Mouse (Mus musculus) macrophage (primary cell): ENCODE results near the gene Sox12. TPM values are rescaled to one million over a fixed set of nuclear protein-coding genes. Genes with fewer than 3 reads are reported as not detected.
A peak's percentile ranks its signal among the peaks of the same experiment; 100 is the strongest.

ENCODE experiments used
- H3K27ac ChIP-seq: fragments of 350-480 bp; formaldehyde crosslinking; 2 replicates; pipeline ENCODE4 v1.9.0; 2021
- H3K36me3 ChIP-seq: fragments of 350-480 bp; formaldehyde crosslinking; 2 replicates; pipeline ENCODE4 v1.9.0; 2021; ENCODE audit errors: inconsistent target
- H3K4me3 ChIP-seq: fragments of 350-480 bp; formaldehyde crosslinking; 2 replicates; pipeline ENCODE4 v1.9.0; 2021; ENCODE audit errors: inconsistent target
- H3K79me2 ChIP-seq: fragments of 350-480 bp; formaldehyde crosslinking; 2 replicates; pipeline ENCODE4 v1.9.0; 2021; ENCODE audit errors: inconsistent target
- WGBS: methylation state at CpG from one replicate; pipeline ENCODE4 v1.1.7; 2026; ENCODE audit warnings: inconsistent platforms; ENCODE audit not compliant: missing documents; 5-methylcytosine and 5-hydroxymethylcytosine counted together
- polyA plus RNA-seq: library from polyadenylated mRNA; stranded (reverse); fragments of 250-400 nt; gene quantifications from 3 replicates; pipeline ENCODE4 v1.2.4, GENCODE M21; 2018; ENCODE audit warnings: inconsistent platforms

The Sox12 gene
- polyA plus RNA-seq, 1 experiment from 2014 or later: 0.11 TPM

DNA sequence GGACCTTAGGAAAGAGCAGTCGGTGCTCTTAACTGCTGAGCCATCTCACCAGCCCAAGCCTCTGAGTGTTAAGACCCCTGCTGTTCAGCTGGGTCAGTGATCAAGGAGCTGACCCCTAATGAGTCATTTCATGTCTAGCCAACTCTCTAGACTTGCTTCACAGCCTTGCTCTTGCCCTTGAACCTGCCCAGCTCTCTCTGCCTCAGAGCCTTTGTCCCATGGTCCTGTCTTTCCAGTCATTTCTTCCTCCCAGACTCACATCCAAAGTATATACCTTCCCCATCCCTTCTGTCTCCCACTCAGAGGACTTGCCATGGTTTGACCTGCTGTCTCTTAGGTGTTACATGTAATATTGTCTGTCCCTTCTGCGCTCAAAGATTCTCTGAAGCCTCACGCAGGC lies 40.6 kb downstream of the Sox12 start:
- Histone ChIP-seq H3K4me3 (no peak overlapping the region), H3K36me3 (no peaks in the 10 kb centered on the region), H3K79me2 (no peaks in the 10 kb centered on the region), H3K27ac (no peak overlapping the region)
- 90% methylated on average over 3 of the region's 3 CpGs for WGBS

DNA sequence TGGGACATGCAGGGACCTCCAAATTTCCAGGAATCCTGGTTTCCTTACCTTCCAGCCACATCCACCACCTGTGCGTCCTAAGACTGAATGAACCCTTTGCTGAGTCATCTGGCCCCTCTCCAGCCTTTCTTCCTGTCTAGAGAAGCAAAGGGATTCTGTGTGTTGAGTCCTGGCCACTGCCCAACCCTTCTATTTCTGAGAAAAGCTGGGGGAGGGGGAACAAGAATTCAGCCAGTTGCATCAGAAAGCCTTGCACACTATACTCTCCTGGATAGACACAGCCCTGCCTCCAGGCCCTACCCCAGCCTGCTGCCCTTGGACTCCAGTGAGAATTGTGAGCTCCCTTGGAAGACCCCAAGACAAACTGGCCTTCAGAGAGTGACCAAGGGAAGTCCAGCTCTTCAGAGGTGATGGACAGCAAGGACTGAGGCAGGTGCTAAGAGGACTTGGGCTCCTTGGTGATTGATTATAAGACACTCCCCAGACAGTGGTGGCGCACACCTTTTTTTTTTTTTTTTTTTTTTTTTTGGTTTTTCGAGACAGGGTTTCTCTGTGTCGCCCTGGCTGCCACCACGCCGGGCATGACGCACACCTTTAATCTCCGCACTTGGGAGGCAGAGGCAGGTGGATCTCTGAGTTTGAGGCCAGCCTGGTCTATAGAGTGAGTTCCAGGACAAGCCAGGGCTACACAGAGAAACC lies 47.9 kb downstream of the Sox12 start:
- 88% methylated on average over 4 of the region's 8 CpGs for WGBS
- no peak overlapping the region for H3K27ac ChIP-seq
- H3K4me3 ChIP-seq: no peak overlapping the region
- no peaks in the 10 kb centered on the region for H3K79me2 ChIP-seq
- no peaks in the 10 kb centered on the region for H3K36me3 ChIP-seq

DNA sequence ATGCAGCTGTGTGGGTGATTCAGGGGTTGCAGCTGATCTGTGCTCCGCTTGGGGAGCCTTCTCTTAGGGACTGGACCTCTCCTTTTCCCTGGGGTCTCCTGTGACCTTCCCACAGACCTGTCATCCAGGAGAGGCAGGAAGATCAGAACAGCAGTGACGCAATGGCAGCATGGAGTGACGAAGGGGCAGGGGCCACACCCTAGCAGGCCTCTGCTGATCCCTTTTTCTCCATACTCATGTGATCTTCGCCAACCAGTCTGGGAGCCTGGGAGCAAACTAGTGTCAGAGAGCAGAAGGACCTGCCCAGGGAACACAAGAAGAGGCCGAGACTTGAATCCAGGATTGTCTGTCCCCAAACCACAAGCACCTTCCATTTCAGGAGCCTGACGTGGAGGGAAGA lies 48.7 kb downstream of the Sox12 start:
- Histone ChIP-seq H3K79me2 (no peaks in the 10 kb centered on the region), H3K27ac (no peak overlapping the region), H3K4me3 (no peak overlapping the region), H3K36me3 (no peaks in the 10 kb centered on the region)
- WGBS: 79% methylated on average over 6 of the region's 6 CpGs

DNA sequence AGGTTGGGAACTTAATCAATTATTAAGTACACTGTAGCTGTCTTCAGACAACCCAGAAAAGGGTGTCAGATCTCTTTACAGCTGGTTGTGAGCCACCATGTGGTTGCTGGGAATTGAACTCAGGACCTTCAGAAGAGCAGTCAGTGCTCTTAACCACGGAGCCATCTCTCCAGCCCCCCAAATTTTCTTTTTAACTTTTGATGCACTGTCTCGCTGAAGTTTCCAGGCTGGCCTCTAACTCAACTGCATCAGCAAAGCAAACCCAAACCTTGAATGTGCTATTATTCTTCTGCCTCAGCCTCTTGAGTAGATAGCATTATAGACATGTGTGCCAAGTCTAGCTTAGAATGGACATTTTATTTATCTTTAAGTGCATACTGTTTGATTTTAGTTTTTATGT lies 50.1 kb downstream of the Sox12 start:
- Histone ChIP-seq H3K36me3 (no peaks in the 10 kb centered on the region), H3K27ac (no peak overlapping the region), H3K79me2 (no peaks in the 10 kb centered on the region), H3K4me3 (no peak overlapping the region)
- 84% methylated on average over 2 of the region's 2 CpGs for WGBS

DNA sequence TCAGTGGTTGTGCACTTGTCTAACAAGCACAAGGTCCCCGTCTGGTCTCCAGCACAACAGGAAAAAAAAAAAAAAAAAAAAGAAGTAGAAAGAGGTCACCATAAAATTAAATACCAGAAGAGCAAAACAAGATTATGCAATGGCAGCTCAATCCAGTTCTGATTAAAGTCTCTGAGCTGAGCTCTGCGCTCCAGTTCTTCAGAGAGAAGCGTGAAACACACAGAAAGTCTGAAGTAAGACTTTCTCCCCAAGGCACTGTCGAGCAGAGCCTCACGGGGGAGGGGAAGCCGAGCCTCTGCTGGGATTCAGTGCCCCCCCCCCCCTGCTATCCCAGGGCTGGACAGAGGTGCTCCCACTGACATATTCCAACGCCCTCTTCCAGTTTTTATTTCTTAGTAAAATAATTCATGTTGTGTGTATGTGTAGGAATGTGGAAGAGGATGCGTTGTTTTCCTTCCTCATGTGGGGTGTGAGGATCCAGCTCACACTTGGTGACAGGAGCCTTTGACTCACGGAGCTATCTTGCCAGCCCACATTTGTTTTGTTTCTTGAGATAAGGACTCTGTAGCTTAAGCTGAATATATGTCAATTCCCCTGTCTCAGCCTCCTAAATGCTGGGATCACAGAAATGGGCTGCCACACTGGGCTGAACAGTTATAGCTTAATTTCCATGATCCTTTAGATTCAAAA lies 50.9 kb downstream of the Sox12 start:
- no peak overlapping the region for H3K27ac ChIP-seq
- no peak overlapping the region for H3K4me3 ChIP-seq
- H3K36me3 ChIP-seq: no peaks in the 10 kb centered on the region
- WGBS: 48% methylated on average over 9 of the region's 9 CpGs
- H3K79me2 ChIP-seq: no peaks in the 10 kb centered on the region

DNA sequence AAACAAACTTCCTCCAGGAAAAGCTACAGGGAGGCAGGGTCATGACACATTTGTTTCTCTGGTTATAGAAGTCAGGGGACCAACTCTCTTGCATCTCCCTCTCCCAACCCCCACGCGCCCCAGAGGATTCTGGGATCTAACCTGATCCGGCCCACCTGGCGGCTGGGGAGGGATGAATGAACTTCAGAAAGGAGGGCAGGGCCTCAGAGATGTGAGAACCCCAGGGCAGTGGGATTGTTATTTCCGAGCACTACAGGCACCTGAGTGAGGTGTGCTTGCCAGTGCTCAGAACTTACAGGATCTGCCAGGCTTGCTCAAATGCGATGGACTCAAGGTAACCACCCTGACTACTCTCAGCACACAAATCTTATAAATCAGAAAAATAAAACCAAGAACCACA lies 52.5 kb downstream of the Sox12 start:
- H3K79me2 ChIP-seq: no peaks in the 10 kb centered on the region
- H3K4me3 ChIP-seq: no peak overlapping the region
- 97% methylated on average over 6 of the region's 6 CpGs for WGBS
- no peaks in the 10 kb centered on the region for H3K36me3 ChIP-seq
- H3K27ac ChIP-seq: no peak overlapping the region

DNA sequence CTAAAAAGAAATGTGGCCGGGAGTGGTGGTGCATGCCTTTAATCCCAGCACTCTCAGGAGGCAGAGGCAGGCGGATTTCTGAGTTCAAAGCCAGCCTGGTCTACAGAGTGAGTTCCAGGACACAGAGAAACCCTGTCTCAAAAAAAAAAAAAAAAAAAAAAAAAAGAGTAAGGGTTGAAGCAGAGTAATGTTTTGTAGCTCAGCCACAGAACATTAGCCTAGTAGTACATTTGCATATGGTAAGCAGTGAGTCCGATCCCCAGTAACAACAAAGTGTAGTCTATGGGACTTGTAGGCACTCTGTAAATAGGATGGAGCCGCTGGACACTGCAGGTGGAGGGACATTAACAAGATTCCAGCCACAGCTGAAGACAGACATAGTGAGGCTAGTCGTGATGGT lies 53.0 kb downstream of the Sox12 start:
- Histone ChIP-seq H3K36me3 (no peaks in the 10 kb centered on the region), H3K4me3 (no peak overlapping the region), H3K79me2 (no peaks in the 10 kb centered on the region), H3K27ac (0 out of 2 replicates have a peak overlapping the region, but pooled peaks have one; percentile 49)
- WGBS: 90% methylated on average over 5 of the region's 5 CpGs

DNA sequence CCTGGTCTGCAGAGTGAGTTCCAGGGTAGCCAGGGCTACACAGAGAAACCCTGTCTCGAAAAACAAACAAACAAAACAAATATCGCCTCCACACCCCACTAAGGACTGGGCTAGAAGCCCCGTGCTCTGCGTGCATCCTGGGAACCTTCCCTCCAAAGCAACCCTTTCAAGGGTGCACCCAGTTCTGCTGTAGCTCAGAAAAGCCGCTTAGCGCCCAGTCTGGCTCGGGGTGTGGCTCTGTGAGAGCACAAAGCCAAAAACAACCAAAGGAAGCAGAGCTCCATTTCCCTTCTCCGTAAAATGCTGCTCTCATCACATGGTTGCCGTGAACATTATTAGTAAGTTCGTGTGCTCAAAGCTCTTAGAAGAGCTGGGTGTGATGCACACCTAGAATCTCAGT lies 53.5 kb downstream of the Sox12 start:
- no peaks in the 10 kb centered on the region for H3K79me2 ChIP-seq
- no peaks in the 10 kb centered on the region for H3K36me3 ChIP-seq
- WGBS: 19% methylated on average over 10 of the region's 10 CpGs
- peak overlapping the region; percentile 44 for H3K4me3 ChIP-seq
- H3K27ac ChIP-seq: peak overlapping the region; percentile 49

Other genes starting within 250 kb of the Sox12 start
- 49.1 to 60.8 TPM (median 53.2 TPM) in 3 replicates for gene Csnk2a1, start 171.2 kb downstream of the Sox12 start, polyA plus RNA-seq
- gene Tbc1d20, start 104.2 kb downstream of the Sox12 start, polyA plus RNA-seq: 59.0 to 70.5 TPM (median 69.3 TPM) in 3 replicates
- 29.7 to 57.1 TPM (median 51.6 TPM) in 3 replicates for gene Rbck1, start 65.4 kb downstream of the Sox12 start, polyA plus RNA-seq
- gene Trib3, start 54.0 kb downstream of the Sox12 start, polyA plus RNA-seq: 0.29 to 1.5 TPM (median 0.45 TPM) in 3 replicates
- not detected in 3 replicates for gene Nrsn2, start 21.4 kb downstream of the Sox12 start, polyA plus RNA-seq
- gene Zcchc3, start 17.0 kb upstream of the Sox12 start, polyA plus RNA-seq: 0.60 to 1.1 TPM (median 0.98 TPM) in 3 replicates
- not detected in 3 replicates for gene 6820408C15Rik, start 17.5 kb upstream of the Sox12 start, polyA plus RNA-seq
- not detected in 3 replicates for gene Defb23, start 66.6 kb upstream of the Sox12 start, polyA plus RNA-seq
- not detected in 3 replicates for gene Defb20, start 79.0 kb upstream of the Sox12 start, polyA plus RNA-seq
- gene Defb22, start 92.1 kb upstream of the Sox12 start, polyA plus RNA-seq: not detected in 3 replicates
- gene Defb26, start 113.6 kb upstream of the Sox12 start, polyA plus RNA-seq: not detected in 3 replicates
- not detected in 3 replicates for gene Defb28, start 120.2 kb upstream of the Sox12 start, polyA plus RNA-seq
- not detected in 3 replicates for gene Defb29, start 142.0 kb upstream of the Sox12 start, polyA plus RNA-seq
- gene Gm17416, start 171.3 kb upstream of the Sox12 start, polyA plus RNA-seq: not detected in 3 replicates
- gene Defb21, start 174.7 kb upstream of the Sox12 start, polyA plus RNA-seq: not detected in 3 replicates
- not detected in 3 replicates for gene Defb19, start 182.2 kb upstream of the Sox12 start, polyA plus RNA-seq
- gene Defb45, start 201.3 kb upstream of the Sox12 start, polyA plus RNA-seq: not detected in 3 replicates
- not detected in 3 replicates for gene Defb36, start 206.3 kb upstream of the Sox12 start, polyA plus RNA-seq
- not detected in 3 replicates for gene Defb25, start 225.0 kb upstream of the Sox12 start, polyA plus RNA-seq
- gene Rem1, start 228.9 kb upstream of the Sox12 start, polyA plus RNA-seq: not detected in 3 replicates